Mouse (Mus musculus) small intestine, adult 2 months (tissue): Measurements from ENCODE around the gene Dcp1a. TPM values are rescaled to one million over a fixed set of nuclear protein-coding genes. Genes with fewer than 3 reads are reported as not detected.

Experiments used
- H3K27ac ChIP-seq: fragments of 200-500 bp; 2 replicates; pipeline ENCODE4 v1.5.1; 2012; ENCODE audit warnings: low read depth, low read length, control low read depth, inconsistent platforms; ENCODE audit not compliant: insufficient read depth
- H3K27me3 ChIP-seq: fragments of 200-500 bp; 2 replicates; pipeline ENCODE4 v1.6.1; 2012; ENCODE audit warnings: mild to moderate bottlenecking, moderate library complexity, low read length, inconsistent platforms; ENCODE audit not compliant: control insufficient read depth, insufficient read depth
- H3K36me3 ChIP-seq: fragments of 200-500 bp; 2 replicates; pipeline ENCODE4 v1.6.1; 2012; ENCODE audit warnings: mild to moderate bottlenecking, low read length, control low read depth, inconsistent platforms; ENCODE audit not compliant: control insufficient read depth, insufficient read depth
- H3K4me1 ChIP-seq: fragments of 200-500 bp; 2 replicates; pipeline ENCODE4 v1.6.1; 2012; ENCODE audit warnings: low read length, inconsistent platforms, mixed read lengths; ENCODE audit not compliant: control insufficient read depth, insufficient read depth, insufficient read length
- H3K4me3 ChIP-seq: fragments of 200-500 bp; 2 replicates; pipeline ENCODE4 v1.5.1; 2012; ENCODE audit warnings: low read depth, mild to moderate bottlenecking, control low read depth, inconsistent platforms, low read length, moderate library complexity
- CTCF ChIP-seq: fragments of 200-500 bp; IDR thresholded peaks from 2 replicates; pipeline ENCODE4 v1.5.1; 2012; ENCODE audit warnings: low read depth, mild to moderate bottlenecking, control low read depth, inconsistent platforms, low read length, moderate library complexity, mixed read lengths; ENCODE audit not compliant: insufficient replicate concordance, insufficient read length; ENCODE audit errors: extremely low read depth
- POLR2A ChIP-seq: fragments of 200-500 bp; IDR thresholded peaks from 2 replicates; pipeline ENCODE4 v1.6.1; 2012; ENCODE audit warnings: low read depth, mild to moderate bottlenecking, control low read depth, inconsistent platforms, low read length, moderate library complexity
- WGBS: fragments of 180-500 bp; shearing (Covaris S2); methylation state at CpG from one replicate; pipeline ENCODE4 v1.1.7; 2018; 5-methylcytosine and 5-hydroxymethylcytosine counted together
- polyA plus RNA-seq: library from polyadenylated mRNA; depleted of rRNA; stranded (reverse); fragments of >200 nt; gene quantifications from 2 replicates; pipeline ENCODE4 v1.2.3, GENCODE M21; 2012; rRNA removed

Gene Dcp1a
- polyA plus RNA-seq, 1 experiment, result 28.6 TPM

DNA sequence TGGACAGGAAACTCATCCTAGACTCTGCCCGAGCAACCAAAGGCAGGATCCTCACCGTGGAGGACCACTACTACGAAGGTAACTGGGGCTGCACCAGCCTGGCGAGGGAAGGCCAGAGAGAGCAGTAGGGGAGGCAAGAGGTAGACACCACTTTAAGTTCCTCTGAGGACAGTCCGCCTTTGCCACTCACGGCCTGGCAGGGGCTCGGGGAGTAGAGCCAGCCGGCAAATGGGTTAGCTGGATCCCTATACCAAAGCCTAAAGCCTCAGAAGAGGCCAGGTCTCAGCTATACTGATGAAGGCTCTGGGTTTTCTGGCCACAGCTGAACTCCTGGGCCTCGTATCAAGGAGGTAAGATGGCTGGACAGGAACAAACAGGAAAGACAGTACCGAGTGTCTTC, 92.9 kb downstream of the Dcp1a start:
- Histone ChIP-seq H3K4me3 (no peak overlapping the region), H3K4me1 (peaks cover 10% of the 10 kb centered on the region; the same call in 1 of the 2 replicates), H3K27ac (no peak overlapping the region), H3K36me3 (peaks cover 73% of the 10 kb centered on the region), H3K27me3 (no peaks in the 10 kb centered on the region)
- TF ChIP-seq CTCF, result no peak
- TF ChIP-seq POLR2A, result no peak
- WGBS, result 87% methylated on average over 10 of the region's 10 CpGs

GRCm38 (mm10) chr14:30573235-30573634, 93.9 kb downstream of the Dcp1a start:
- WGBS, result 43% methylated on average over 8 of the region's 8 CpGs
- no peak for TF ChIP-seq POLR2A
- no peak for TF ChIP-seq CTCF
- H3K4me3 ChIP-seq, result no peak overlapping the region
- peaks cover 14% of the 10 kb centered on the region; the same call in 1 of the 2 replicates for H3K4me1 ChIP-seq
- H3K27ac ChIP-seq, result no peak overlapping the region
- H3K27me3 ChIP-seq, result no peaks in the 10 kb centered on the region
- H3K36me3 ChIP-seq, result peaks cover 65% of the 10 kb centered on the region

GRCm38 (mm10) chr14:30573983-30574584, 94.7 kb downstream of the Dcp1a start:
- WGBS, result 54% methylated on average over 6 of the region's 6 CpGs
- Histone ChIP-seq H3K36me3 (peaks cover 56% of the 10 kb centered on the region), H3K27me3 (no peaks in the 10 kb centered on the region), H3K4me3 (no peak overlapping the region), H3K27ac (no peak overlapping the region), H3K4me1 (peaks cover 16% of the 10 kb centered on the region; the same call in 1 of the 2 replicates)
- TF ChIP-seq POLR2A (no peak), CTCF (peak; percentile 37; the same call in 1 of the 2 replicates)

- Histone ChIP-seq H3K4me1 (peaks cover 16% of the 10 kb centered on the region; the same call in 1 of the 2 replicates), H3K4me3 (no peak overlapping the region), H3K36me3 (peaks cover 41% of the 10 kb centered on the region), H3K27me3 (no peaks in the 10 kb centered on the region), H3K27ac (no peak overlapping the region)
- 36% methylated on average over 7 of the region's 7 CpGs for WGBS
- TF ChIP-seq CTCF (no peak), POLR2A (no peak)
These were observed 96.5 kb downstream of the Dcp1a start for GRCm38 (mm10) chr14:30575791-30576190.

- H3K36me3 ChIP-seq, result peaks cover 36% of the 10 kb centered on the region
- no peak for TF ChIP-seq POLR2A
- H3K4me3 ChIP-seq, result no peak overlapping the region
- H3K4me1 ChIP-seq, result peaks cover 14% of the 10 kb centered on the region; the same call in 1 of the 2 replicates
- H3K27me3 ChIP-seq, result no peaks in the 10 kb centered on the region
- H3K27ac ChIP-seq, result no peak overlapping the region
- 22% methylated on average over 5 of the region's 5 CpGs for WGBS
These were observed 96.9 kb downstream of the Dcp1a start for GRCm38 (mm10) chr14:30576260-30576659.

Other genes starting within 250 kb of the Dcp1a start
- gene Cacna1d, start 11.9 kb downstream of the Dcp1a start, polyA plus RNA-seq, result 1.8 and 2.3 TPM in 2 replicates
- gene Tkt, start 68.8 kb downstream of the Dcp1a start, polyA plus RNA-seq, result 160 and 364 TPM in 2 replicates
- 149 and 287 TPM in 2 replicates for gene Prkcd, start 146.7 kb downstream of the Dcp1a start, polyA plus RNA-seq
- 3.9 and 5.6 TPM in 2 replicates for gene Rft1, start 174.8 kb downstream of the Dcp1a start, polyA plus RNA-seq
- 0.28 and 0.62 TPM in 2 replicates for gene Sfmbt1, start 235.3 kb downstream of the Dcp1a start, polyA plus RNA-seq